Mouse (Mus musculus): ENCODE data around the gene Pdcd2l. TPM values are rescaled to one million over a fixed set of nuclear protein-coding genes. Genes with fewer than 3 reads are reported as not detected.
"Not testable (repeated sequence)": the region's sequence is repeated elsewhere in the genome, so short reads cannot be mapped to it uniquely, and the experiment has no call there.

Pdcd2l gene
- polyA plus RNA-seq, 1 experiment from 2014 or later, result 79.6 TPM

- Histone ChIP-seq H3K27me3 (ENCODE audit: control insufficient read depth, insufficient read depth, low read length) (no peaks in the 10 kb centered on the region), H3K9ac (ENCODE audit: low read depth, low read length) (no peak overlapping the region), H3K27ac (ENCODE audit: low read depth, low read length) (no peak overlapping the region), H3K4me2 (replicated peaks; ENCODE audit: low read depth, low read length) (no peak overlapping the region), H3K4me3 (ENCODE audit: low read depth, low read length) (no peak overlapping the region), H3K9me3 (ENCODE audit: control insufficient read depth, low read length) (no peaks in the 10 kb centered on the region), H3K4me1 (replicated peaks; ENCODE audit: control insufficient read depth, insufficient read depth, low read length) (no peaks in the 10 kb centered on the region), H3K36me3 (ENCODE audit: control insufficient read depth, insufficient read depth, low read length) (peaks cover 14% of the 10 kb centered on the region)
- no peak for ATAC-seq (ENCODE audit: low FRiP score)
- 98% methylated on average over 2 of the region's 2 CpGs for WGBS
- no peak for DNase-seq (ENCODE audit: low spot score)
Observed at GRCm38 (mm10) chr7:34200829-34201228, 4.4 kb upstream of the Pdcd2l start.

- H3K27ac ChIP-seq (ENCODE audit: low read depth, low read length), result no peak overlapping the region
- peak; percentile 32 for DNase-seq (ENCODE audit: low spot score)
Observed at GRCm38 (mm10) chr7:34198346-34198745, 1.9 kb upstream of the Pdcd2l start.

GRCm38 (mm10) chr7:34195632-34196031, 829 bp downstream of the Pdcd2l start:
- H3K27ac ChIP-seq (ENCODE audit: low read depth, low read length), result no peak overlapping the region
- H3K36me3 ChIP-seq (ENCODE audit: control insufficient read depth, insufficient read depth, low read length), result no peaks in the 10 kb centered on the region
- H3K9me3 ChIP-seq (ENCODE audit: control insufficient read depth, low read length), result no peaks in the 10 kb centered on the region
- no peaks in the 10 kb centered on the region; the same call in 1 of the 2 replicates for H3K4me1 ChIP-seq (replicated peaks; ENCODE audit: control insufficient read depth, insufficient read depth, low read length)
- H3K4me3 ChIP-seq (ENCODE audit: low read depth, low read length), result peak overlapping the region; percentile 97
- 46% methylated on average over 3 of the region's 3 CpGs for WGBS
- ATAC-seq (ENCODE audit: low FRiP score) (no peak), DNase-seq (ENCODE audit: low spot score) (no peak)
- peak overlapping the region; percentile 81 for H3K4me2 ChIP-seq (replicated peaks; ENCODE audit: low read depth, low read length)
- H3K27me3 ChIP-seq (ENCODE audit: control insufficient read depth, insufficient read depth, low read length), result no peaks in the 10 kb centered on the region
- H3K9ac ChIP-seq (ENCODE audit: low read depth, low read length), result peak overlapping the region; percentile 94

More at GRCm38 (mm10) chr7:34198346-34198745, 1.9 kb upstream of the Pdcd2l start:
- Histone ChIP-seq H3K4me3 (ENCODE audit: low read depth, low read length) (no peak overlapping the region), H3K9ac (ENCODE audit: low read depth, low read length) (no peak overlapping the region), H3K4me1 (replicated peaks; ENCODE audit: control insufficient read depth, insufficient read depth, low read length) (no peaks in the 10 kb centered on the region; the same call in 1 of the 2 replicates), H3K36me3 (ENCODE audit: control insufficient read depth, insufficient read depth, low read length) (peaks cover 6% of the 10 kb centered on the region; the same call in 1 of the 2 replicates), H3K9me3 (ENCODE audit: control insufficient read depth, low read length) (no peaks in the 10 kb centered on the region), H3K4me2 (replicated peaks; ENCODE audit: low read depth, low read length) (no peak overlapping the region), H3K27me3 (ENCODE audit: control insufficient read depth, insufficient read depth, low read length) (no peaks in the 10 kb centered on the region)
- WGBS, result 50% methylated on average over 3 of the region's 3 CpGs
- no peak for ATAC-seq (ENCODE audit: low FRiP score)

GRCm38 (mm10) chr7:34192825-34193224, 3.6 kb downstream of the Pdcd2l start:
- WGBS, result 91% methylated on average over 6 of the region's 6 CpGs
- ATAC-seq (ENCODE audit: low FRiP score) (no peak), DNase-seq (ENCODE audit: low spot score) (no peak)
- H3K4me3 ChIP-seq (ENCODE audit: low read depth, low read length), result no peak overlapping the region
- no peaks in the 10 kb centered on the region; the same call in 1 of the 2 replicates for H3K4me1 ChIP-seq (replicated peaks; ENCODE audit: control insufficient read depth, insufficient read depth, low read length)
- 0 out of 2 replicates have a peak, but pooled peaks cover 5% of the 10 kb centered on the region for H3K36me3 ChIP-seq (ENCODE audit: control insufficient read depth, insufficient read depth, low read length)
- no peaks in the 10 kb centered on the region for H3K27me3 ChIP-seq (ENCODE audit: control insufficient read depth, insufficient read depth, low read length)
- no peak overlapping the region for H3K9ac ChIP-seq (ENCODE audit: low read depth, low read length)
- H3K4me2 ChIP-seq (replicated peaks; ENCODE audit: low read depth, low read length), result no peak overlapping the region
- no peaks in the 10 kb centered on the region for H3K9me3 ChIP-seq (ENCODE audit: control insufficient read depth, low read length)
- no peak overlapping the region for H3K27ac ChIP-seq (ENCODE audit: low read depth, low read length)

DNA sequence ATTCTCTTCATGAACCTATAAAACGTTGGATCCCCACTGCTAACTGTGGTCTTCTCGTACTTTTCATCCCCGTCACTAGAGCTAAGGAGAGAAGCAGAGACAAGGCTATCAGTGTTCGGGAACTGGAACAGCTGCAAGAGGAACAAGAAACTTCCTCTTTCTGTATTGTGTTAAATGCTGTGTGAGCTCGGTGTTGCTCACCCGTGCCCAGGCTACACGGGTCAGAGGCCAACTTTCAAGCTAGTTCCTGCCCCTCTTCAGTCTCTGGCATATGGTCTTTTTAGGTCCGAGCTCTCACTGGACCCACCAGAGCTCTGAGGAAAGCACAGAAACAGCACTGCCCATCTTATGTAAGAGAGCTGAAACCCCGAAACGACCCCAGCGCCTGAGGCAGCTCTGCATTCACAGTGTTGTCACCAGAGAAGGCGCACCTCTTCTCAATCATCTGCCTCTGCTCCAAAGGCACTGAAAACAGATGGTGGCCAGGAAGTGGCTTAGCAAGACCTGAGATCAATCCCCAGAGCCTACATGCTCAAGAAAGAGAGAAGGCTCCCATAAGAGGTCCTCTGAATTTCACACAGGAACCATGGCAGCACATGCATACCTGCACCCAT, 7.0 kb downstream of the Pdcd2l start:
- Histone ChIP-seq H3K9ac (ENCODE audit: low read depth, low read length) (no peak overlapping the region), H3K4me1 (replicated peaks; ENCODE audit: control insufficient read depth, insufficient read depth, low read length) (no peaks in the 10 kb centered on the region), H3K4me2 (replicated peaks; ENCODE audit: low read depth, low read length) (no peak overlapping the region), H3K36me3 (ENCODE audit: control insufficient read depth, insufficient read depth, low read length) (0 out of 2 replicates have a peak, but pooled peaks cover 14% of the 10 kb centered on the region), H3K27ac (ENCODE audit: low read depth, low read length) (no peak overlapping the region), H3K9me3 (ENCODE audit: control insufficient read depth, low read length) (no peaks in the 10 kb centered on the region), H3K27me3 (ENCODE audit: control insufficient read depth, insufficient read depth, low read length) (no peaks in the 10 kb centered on the region), H3K4me3 (ENCODE audit: low read depth, low read length) (no peak overlapping the region)
- ATAC-seq (ENCODE audit: low FRiP score), result no peak
- no peak for DNase-seq (ENCODE audit: low spot score)
- WGBS, result 90% methylated on average over 12 of the region's 12 CpGs

DNA sequence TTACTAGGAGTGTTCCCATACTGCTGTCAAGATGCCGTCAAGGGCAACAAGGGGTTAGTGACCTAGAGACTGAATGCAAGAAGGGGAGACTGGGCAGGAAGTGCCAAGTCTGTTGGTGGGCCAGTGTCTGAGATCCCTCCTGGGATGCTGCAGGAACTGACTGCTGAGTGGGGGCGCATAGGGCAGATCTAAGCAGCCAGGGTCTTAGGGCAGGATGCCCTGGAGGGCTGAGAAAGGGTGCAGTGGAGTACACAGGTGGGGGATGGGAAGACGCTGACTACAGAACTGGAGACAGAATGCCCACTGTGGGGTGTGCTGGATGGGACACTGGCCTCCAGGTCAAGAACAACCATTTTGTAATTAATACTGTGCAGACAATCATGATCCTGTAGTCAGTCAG, 12.7 kb downstream of the Pdcd2l start:
- H3K27ac ChIP-seq (ENCODE audit: low read depth, low read length), result no peak overlapping the region
- no peak overlapping the region for H3K4me3 ChIP-seq (ENCODE audit: low read depth, low read length)
- 68% methylated on average over 3 of the region's 3 CpGs for WGBS
- no peak overlapping the region for H3K4me2 ChIP-seq (replicated peaks; ENCODE audit: low read depth, low read length)
- no peaks in the 10 kb centered on the region for H3K4me1 ChIP-seq (replicated peaks; ENCODE audit: control insufficient read depth, insufficient read depth, low read length)
- H3K36me3 ChIP-seq (ENCODE audit: control insufficient read depth, insufficient read depth, low read length), result 0 out of 2 replicates have a peak, but pooled peaks cover 13% of the 10 kb centered on the region
- ATAC-seq (ENCODE audit: low FRiP score) (no peak), DNase-seq (ENCODE audit: low spot score) (no peak)
- H3K9ac ChIP-seq (ENCODE audit: low read depth, low read length), result no peak overlapping the region
- H3K9me3 ChIP-seq (ENCODE audit: control insufficient read depth, low read length), result no peaks in the 10 kb centered on the region
- no peaks in the 10 kb centered on the region for H3K27me3 ChIP-seq (ENCODE audit: control insufficient read depth, insufficient read depth, low read length)

- Histone ChIP-seq H3K9me3 (ENCODE audit: control insufficient read depth, low read length) (no peaks in the 10 kb centered on the region), H3K4me1 (replicated peaks; ENCODE audit: control insufficient read depth, insufficient read depth, low read length) (no peaks in the 10 kb centered on the region), H3K4me3 (ENCODE audit: low read depth, low read length) (no peak overlapping the region), H3K4me2 (replicated peaks; ENCODE audit: low read depth, low read length) (no peak overlapping the region), H3K27ac (ENCODE audit: low read depth, low read length) (no peak overlapping the region), H3K27me3 (ENCODE audit: control insufficient read depth, insufficient read depth, low read length) (no peaks in the 10 kb centered on the region), H3K36me3 (ENCODE audit: control insufficient read depth, insufficient read depth, low read length) (0 out of 2 replicates have a peak, but pooled peaks cover 10% of the 10 kb centered on the region), H3K9ac (ENCODE audit: low read depth, low read length) (no peak overlapping the region)
- WGBS, result 88% methylated on average over 13 of the region's 13 CpGs
- ATAC-seq (ENCODE audit: low FRiP score) (no peak), DNase-seq (ENCODE audit: low spot score) (no peak)
Observed at GRCm38 (mm10) chr7:34183356-34183755, 13.1 kb downstream of the Pdcd2l start.

DNA sequence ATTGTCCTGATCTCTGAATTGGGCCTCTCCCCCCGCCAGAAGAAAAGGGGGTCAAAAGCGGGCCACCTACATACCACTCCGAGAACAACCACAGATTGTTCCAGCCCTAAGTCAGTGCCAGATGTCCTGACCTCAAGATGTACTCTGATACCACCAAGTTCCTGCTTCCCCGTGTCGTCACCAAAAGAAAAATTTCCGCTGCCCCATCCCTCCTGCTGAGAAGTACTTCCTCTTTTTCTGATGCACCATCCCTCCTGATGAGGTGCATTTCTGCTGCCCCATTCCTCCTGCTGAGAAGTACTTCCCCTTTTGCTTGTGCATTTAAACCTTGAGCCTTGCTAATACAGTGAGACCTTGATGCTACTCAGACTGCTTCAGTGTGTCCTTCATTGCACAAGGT, 20.2 kb downstream of the Pdcd2l start:
- H3K27ac ChIP-seq (ENCODE audit: low read depth, low read length); H3K27me3 ChIP-seq (ENCODE audit: control insufficient read depth, insufficient read depth, low read length): not testable (repeated sequence)

DNA sequence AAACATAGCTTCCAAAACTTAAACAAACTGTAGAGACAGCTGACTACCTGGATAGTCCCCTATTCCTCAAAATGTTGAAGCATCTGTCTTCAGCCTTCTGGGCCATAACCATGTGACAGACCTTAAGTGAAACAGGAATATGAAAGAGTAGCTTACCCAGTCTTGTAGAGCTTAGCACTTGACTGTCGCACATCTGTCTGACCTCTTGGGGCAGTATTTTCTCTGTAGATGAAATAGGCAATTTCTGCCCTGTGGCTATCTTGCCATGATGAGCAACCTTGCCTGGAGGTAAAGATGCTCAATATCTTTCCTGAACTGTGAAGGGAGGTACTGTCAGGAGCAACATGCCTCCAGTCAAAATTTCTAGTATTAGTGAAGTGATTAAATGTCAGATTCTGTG, 24.2 kb downstream of the Pdcd2l start:
- ATAC-seq (ENCODE audit: low FRiP score) (no peak), DNase-seq (ENCODE audit: low spot score) (no peak)
- no peaks in the 10 kb centered on the region for H3K36me3 ChIP-seq (ENCODE audit: control insufficient read depth, insufficient read depth, low read length)
- H3K27me3 ChIP-seq (ENCODE audit: control insufficient read depth, insufficient read depth, low read length), result no peaks in the 10 kb centered on the region
- H3K4me1 ChIP-seq (replicated peaks; ENCODE audit: control insufficient read depth, insufficient read depth, low read length), result no peaks in the 10 kb centered on the region
- H3K27ac ChIP-seq (ENCODE audit: low read depth, low read length), result no peak overlapping the region
- H3K9ac ChIP-seq (ENCODE audit: low read depth, low read length), result no peak overlapping the region
- H3K9me3 ChIP-seq (ENCODE audit: control insufficient read depth, low read length), result no peaks in the 10 kb centered on the region
- no peak overlapping the region for H3K4me2 ChIP-seq (replicated peaks; ENCODE audit: low read depth, low read length)
- WGBS, result 78% methylated on average over 1 of the region's 1 CpGs
- no peak overlapping the region for H3K4me3 ChIP-seq (ENCODE audit: low read depth, low read length)

More for the DNA sequence above, 20.2 kb downstream of the Pdcd2l start:
- not testable (repeated sequence) for H3K4me3 ChIP-seq (ENCODE audit: low read depth, low read length); ATAC-seq (ENCODE audit: low FRiP score); H3K36me3 ChIP-seq (ENCODE audit: control insufficient read depth, insufficient read depth, low read length); H3K9me3 ChIP-seq (ENCODE audit: control insufficient read depth, low read length); H3K9ac ChIP-seq (ENCODE audit: low read depth, low read length); DNase-seq (ENCODE audit: low spot score); H3K4me2 ChIP-seq (replicated peaks; ENCODE audit: low read depth, low read length); H3K4me1 ChIP-seq (replicated peaks; ENCODE audit: control insufficient read depth, insufficient read depth, low read length)
- 77% methylated on average over 6 of the region's 6 CpGs for WGBS

Measured in hindbrain, embryonic 11.5 days (tissue).